Mouse (Mus musculus) ovary, postnatal 36 days (tissue): ENCODE measurements at regions not wholly inside any gene's neighbourhood (a gene's known extent, or its start where the extent isn't known, plus 50 kb on each side); places are given as distances from the start of the nearest gene placed in this dataset.

Source experiments
- DNase-seq: peaks from one replicate; pipeline ENCODE4 v3.0.0; 2022; ENCODE audit warnings: low spot score, mixed read lengths

GRCm38 (mm10) chr5:119401915-119402314, 268.6 kb upstream of the Tbx3 start:
- DNase-seq = no peak

DNA sequence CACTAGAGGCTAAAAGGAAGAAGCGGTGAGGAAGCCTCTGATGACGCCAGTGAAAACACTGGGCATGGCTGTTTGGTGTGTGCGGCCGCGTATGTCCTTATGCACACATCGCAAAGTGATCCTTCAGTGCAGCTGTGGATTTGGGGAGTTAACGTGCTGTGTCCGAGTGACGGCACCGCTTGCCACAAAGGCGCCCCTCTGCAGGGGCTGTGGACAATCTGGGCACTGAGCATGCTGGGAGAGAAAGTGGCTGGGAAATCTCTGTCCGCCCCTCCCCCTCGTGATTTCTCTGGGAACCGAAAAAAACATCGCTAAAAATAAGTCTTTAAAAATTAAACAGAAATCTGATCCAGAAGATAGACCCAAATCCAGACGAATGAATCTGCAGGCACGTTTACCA, 267.8 kb upstream of the Tbx3 start:
- DNase-seq = no peak

DNA sequence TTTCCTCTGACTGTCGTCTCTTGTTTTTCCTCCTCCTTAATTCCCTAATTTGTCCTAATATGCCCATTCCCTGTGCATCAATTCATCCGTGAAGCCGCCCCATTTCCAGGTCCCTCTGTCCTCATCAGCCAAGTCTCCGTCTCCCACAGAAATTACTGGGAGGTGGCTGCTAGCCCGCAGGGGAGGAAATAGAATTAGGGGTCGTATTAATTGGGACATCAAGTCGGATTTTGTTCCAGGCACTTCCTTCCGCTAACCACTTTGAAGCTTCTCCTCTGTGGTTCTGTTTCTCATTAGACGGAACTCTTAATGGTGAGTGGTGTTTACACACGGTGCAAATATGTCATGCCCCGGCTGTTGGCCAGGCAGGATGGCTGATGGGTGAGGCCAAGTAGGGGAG, 259.5 kb upstream of the Tbx3 start:
- DNase-seq = no peak

DNA sequence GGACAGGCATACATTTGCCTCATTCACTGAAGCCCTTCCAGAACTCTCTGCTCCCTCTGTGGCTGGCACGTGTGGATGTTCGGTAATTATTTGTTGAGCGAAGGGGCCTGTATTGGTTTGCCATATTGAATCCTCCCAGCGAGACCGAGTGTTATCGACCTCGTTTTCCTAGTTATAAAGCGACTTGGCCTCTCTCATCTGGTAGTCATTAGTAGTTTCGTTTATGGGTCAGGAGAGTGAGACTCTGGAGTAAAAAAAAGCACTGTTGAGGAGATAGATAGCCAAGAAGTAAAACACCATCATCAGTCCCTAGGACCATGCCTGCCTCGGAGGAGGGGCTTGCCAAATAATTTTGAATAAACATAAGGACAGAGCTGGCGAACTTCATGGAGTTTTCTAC, 254.6 kb upstream of the Tbx3 start:
- no peak for DNase-seq

GRCm38 (mm10) chr5:119418486-119418885, 252.0 kb upstream of the Tbx3 start:
- no peak for DNase-seq

GRCm38 (mm10) chr5:119427511-119428019, 242.9 kb upstream of the Tbx3 start:
- peak; percentile 24 for DNase-seq

DNA sequence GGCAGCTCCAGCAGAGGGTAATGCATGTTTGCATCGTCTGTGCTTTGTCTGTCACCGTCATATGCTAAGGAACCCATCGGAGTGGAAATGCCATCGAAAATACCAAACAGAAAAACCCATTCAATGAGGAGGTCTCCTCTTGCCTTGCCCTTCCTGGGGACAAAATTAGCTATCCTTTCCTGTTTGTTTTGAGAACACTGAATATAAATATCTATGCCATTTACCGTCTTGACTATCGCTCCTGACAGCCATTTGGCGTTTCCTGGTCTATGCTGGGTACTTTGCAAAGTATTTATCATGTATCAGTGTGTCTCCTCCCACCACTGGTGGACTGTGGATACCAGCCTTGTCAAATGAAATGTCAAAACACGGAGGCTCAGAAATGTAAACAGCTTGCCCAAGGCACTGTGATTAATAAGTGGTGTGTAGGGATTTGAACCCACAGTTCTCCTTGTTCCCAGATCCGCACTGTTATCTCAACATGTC, 239.2 kb upstream of the Tbx3 start:
- no peak for DNase-seq

DNA sequence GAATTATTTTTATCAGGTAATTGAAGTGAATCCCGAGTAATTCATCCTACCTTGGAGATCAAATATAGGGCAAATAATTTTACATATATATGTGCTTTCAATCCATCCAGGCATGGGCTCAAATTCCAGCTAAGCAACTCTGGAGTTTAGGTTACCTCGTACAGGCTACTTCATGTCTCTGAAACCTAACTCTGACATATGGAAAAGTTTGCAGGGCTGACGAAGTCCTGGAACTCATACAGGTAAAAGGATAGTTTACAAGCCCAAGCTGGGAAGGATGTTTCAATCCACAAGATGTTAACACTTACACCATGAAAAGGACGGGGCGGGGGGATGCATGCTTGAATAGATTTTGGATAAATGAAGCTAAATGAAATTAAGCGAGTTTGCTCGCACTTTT, 235.9 kb upstream of the Tbx3 start:
- DNase-seq = no peak

DNA sequence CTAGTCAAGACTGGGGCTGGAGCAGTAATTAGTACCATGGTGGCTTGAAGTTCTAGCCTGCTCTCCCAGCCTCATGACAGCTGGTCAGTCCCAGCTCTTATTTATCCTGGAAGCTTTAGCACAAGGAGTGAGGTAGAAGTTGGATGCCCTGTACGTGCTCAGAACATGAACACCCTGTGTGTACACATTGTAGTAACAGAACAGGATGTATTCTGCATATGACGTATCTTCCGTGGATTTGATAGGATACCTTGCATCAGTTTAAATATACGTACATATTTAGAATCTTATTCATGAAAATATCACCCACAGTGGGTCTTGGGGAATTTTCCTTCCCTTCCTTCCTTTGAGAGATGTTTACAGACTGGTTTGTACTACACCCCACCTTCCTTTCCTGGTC, 222.0 kb upstream of the Tbx3 start:
- DNase-seq = no peak

GRCm38 (mm10) chr5:119449166-119449565, 221.3 kb upstream of the Tbx3 start:
- no peak for DNase-seq

DNA sequence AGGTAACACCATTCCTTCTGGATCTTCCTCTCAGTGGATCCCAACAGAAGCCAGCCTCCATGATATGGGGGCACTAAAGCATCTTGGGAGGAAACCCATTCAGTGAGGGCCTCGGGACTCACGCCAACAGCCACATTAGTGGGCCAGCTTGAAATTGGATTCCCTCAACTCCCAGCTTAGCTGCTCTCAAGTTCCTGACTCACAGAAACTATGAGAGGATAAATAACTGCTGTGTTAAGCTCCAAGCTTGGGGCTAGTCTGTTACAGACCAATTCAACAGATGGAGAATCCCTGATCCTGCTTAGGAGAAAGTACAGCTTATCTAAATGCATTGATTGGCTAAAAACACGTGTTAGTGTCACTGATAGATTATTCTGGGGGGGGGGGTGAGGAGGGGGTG, 210.7 kb upstream of the Tbx3 start:
- no peak for DNase-seq

DNA sequence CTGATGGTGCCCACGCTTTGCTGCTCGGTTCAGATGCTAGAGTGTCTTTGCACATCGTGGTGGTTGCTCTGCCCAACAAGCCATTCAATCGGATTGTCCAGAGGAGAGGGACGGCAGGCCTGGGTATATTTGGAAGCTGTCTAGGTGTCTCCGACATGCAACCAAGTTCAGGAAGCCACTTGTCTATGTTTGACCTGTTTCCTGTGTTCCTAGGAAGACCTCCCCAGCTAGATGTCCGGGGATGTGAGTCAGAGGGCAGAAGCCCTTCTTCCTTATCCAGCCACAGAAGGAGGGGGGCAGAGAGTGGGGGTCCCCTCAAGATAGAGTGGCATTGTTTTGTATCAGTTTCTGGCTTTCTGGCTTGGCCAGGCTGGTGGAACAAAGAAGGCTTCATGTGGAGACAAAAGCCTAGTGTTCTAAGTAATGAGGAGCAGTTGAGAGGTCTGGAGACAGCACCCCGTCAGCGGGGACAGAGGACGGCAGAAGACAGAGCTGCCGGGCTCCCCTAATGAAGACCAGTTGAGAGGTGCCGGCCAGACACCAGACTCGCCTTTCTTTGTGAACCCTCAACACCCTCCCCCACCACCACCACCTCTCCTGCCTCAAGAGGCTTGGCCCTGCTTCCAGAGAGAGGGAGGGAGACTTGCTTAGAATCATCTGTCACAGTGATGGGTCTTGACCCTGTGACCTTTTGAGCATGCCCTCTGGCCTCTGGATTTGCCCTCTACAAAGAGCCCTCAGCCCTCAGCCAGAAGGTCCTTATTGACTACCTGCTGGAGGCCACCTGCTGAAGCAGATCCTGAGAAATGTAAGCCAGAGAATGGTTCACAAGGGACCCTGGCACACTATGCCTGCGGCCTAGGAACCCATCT, 207.6 kb upstream of the Tbx3 start:
- no peak for DNase-seq

GRCm38 (mm10) chr5:119464553-119464952, 205.9 kb upstream of the Tbx3 start:
- no peak for DNase-seq

- DNase-seq = no peak
Observed at GRCm38 (mm10) chr5:119467346-119468085, 203.0 kb upstream of the Tbx3 start.

DNA sequence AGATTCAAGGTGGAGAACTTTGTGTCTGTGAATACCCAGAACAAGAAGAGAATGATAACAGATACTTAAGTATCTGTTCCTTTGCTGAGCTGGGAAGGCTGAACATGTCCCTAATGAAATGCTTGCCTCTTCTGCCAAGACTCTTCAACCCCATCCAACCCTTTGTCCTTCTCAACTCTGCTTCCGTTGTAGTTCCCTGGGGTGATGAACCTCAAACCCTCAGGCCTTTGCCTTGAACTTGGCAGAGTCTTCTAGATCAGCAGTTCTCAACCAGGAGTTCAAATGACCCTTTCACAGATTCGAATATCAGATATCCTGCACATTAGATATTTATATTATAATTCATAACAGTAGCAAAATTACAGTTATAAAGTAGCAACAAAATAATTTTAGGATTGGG, 192.5 kb upstream of the Tbx3 start:
- no peak for DNase-seq

DNA sequence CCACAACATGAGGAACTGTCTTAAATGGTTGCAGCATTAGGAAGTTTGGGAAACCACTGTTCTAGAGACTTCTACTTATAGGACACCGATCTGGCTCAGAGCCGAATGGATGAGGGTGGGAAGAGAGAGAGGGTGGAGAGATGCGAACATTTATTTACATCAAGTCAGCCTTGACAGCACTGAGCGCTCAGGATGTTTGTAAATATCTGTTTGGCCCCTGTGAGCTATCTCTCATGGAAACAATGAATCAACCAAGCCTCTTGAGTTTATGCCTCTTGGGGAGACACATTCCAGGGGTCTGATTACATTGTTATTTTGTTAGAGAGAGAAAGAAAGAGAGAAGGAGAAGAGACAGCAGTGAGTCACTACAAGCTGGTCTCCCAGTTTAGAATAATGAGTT, 192.1 kb upstream of the Tbx3 start:
- DNase-seq = no peak

- DNase-seq = peak; percentile 8
Observed at GRCm38 (mm10) chr5:119480191-119481190, 190.0 kb upstream of the Tbx3 start.

DNA sequence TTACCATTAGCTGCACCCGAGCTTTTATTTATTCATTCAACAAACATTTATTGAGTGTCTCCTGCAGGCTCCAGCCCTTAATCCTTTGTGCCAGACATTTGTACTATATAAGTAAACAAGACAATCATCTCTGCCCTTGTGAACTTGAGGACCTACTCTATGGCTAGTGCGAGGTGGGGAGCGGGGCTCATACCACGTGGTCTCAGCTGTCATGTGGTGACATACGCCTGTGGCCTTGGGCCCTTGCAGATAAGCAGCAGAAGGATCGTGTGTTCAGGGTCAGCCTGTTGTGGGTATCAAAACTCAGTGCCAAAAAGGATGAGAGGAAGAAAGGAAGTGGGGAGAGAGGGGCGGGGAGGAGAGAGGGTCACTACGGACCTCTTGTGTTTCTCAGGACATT, 186.8 kb upstream of the Tbx3 start:
- peak; percentile 11 for DNase-seq

GRCm38 (mm10) chr5:119486196-119486595, 184.3 kb upstream of the Tbx3 start:
- no peak for DNase-seq

- no peak for DNase-seq
Observed at GRCm38 (mm10) chr5:119487184-119487583, 183.3 kb upstream of the Tbx3 start.

DNA sequence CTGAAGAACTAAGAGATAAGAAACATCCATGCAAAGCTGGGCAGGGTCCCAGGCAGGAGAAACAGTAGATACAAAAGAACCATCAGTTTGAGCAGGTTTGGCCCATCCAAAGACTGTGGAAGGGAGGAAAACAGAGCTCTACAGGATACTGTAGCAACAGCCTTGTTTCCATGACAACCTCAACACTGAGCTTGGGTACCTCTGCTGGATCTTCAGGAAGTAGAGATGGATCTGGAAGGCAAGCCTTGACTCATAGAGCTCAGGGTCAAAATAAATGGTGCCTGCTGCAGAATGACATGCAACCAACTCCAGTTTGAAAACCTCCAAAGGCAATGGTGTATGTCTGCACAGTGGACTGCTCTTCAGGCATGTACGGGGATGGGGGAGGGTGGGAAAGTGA, 173.0 kb upstream of the Tbx3 start:
- DNase-seq = no peak

DNA sequence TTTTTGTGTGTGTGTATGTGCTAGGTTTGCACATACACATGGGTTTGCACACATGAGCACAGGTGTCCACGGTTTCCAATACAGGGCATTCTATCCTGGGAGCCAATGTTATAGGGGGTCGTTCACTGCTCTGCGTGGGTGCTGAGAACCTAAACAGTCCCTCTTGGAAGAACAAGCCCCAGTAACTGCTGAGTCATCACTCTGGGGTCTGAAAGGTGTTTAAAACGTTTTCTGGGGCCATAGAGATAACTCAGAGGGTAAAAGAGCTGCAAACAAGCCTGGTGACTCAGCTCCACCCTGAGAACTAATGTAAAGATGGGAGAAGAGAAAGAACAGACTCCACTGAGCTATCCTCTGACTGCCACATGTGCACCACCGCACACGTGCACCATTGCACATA, 172.0 kb upstream of the Tbx3 start:
- DNase-seq = no peak
